ENCODE assay signal across 8 mouse cellular contexts in the genomic region with DNA sequence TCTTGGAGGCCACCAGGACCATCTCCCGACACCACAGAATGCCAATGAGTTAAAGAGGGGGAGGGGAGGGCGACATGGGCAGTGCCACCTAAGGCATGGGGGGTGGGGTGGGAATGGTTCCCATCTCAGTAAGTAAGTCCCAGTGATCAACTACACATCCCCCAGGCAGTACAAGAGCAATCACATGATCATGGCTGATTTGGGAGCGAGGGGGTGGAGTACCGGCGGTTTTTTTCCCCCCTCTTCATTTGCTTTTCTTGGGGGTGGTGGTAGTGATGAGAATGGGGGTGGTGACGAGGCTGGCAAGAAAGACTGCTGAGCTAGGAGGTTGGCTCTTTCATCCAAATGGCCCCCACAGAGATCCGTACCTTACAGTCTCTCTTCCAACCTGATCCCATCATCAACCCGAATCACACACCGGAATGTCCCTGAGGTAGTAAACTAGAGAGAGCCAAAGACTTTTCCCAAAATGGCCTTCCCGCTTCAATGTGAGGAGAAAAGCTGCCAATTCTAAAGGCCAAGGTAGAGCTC. TPM values are rescaled to one million over a fixed set of nuclear protein-coding genes. Genes with fewer than 3 reads are reported as not detected.
DNase-seq lines count a peak whose midpoint lies in the region; ATAC-seq and TF ChIP-seq lines count a peak whose summit lies in the region.

No protein-coding gene starts in this region.

- peak overlapping the region; percentile 97 for H3K4me2 ChIP-seq in kidney, postnatal 0 days (ENCODE audit: low read length)
- peak overlapping the region; percentile 96 for H3K4me2 ChIP-seq in forebrain, embryonic 11.5 days (ENCODE audit: low read depth, low read length, severe bottlenecking)

- ATAC-seq in kidney, postnatal 0 days (replicated peaks; ENCODE audit: low FRiP score, low read depth), result no peak
- ATAC-seq in forebrain, embryonic 11.5 days (replicated peaks; ENCODE audit: low FRiP score), result no peak

- peak overlapping the region; percentile 51; the same call in 1 of the 2 replicates for H3K27ac ChIP-seq in kidney, postnatal 0 days
- no peak overlapping the region for H3K27ac ChIP-seq in forebrain, embryonic 11.5 days (ENCODE audit: low read depth, low read length)
- H3K27ac ChIP-seq in heart, adult 2 months, result no peak overlapping the region

- no peak for TF ChIP-seq CTCF in kidney, postnatal 0 days (IDR thresholded peaks at IDR 0.05; ENCODE audit: low read depth)
- no peak for TF ChIP-seq CTCF in heart, adult 2 months (IDR thresholded peaks at IDR 0.05)

- no peaks in the 10 kb centered on the region for H3K9me3 ChIP-seq in kidney, postnatal 0 days (replicated peaks; ENCODE audit: low read length)
- H3K9me3 ChIP-seq in forebrain, embryonic 11.5 days (ENCODE audit: control insufficient read depth, low read length), result no peaks in the 10 kb centered on the region

- no peak for TF ChIP-seq EP300 in heart, adult 2 months (IDR thresholded peaks at IDR 0.05; ENCODE audit: insufficient read depth, low read depth, low read length)

- no peaks in the 10 kb centered on the region for H3K27me3 ChIP-seq in kidney, postnatal 0 days (ENCODE audit: insufficient read depth, low read length)
- no peaks in the 10 kb centered on the region; the same call in 1 of the 2 replicates for H3K27me3 ChIP-seq in forebrain, embryonic 11.5 days (ENCODE audit: control insufficient read depth, insufficient read depth, low read length)
- peaks cover 8% of the 10 kb centered on the region for H3K27me3 ChIP-seq in heart, adult 2 months (ENCODE audit: control insufficient read depth, insufficient read depth, low read length)

- no peaks in the 10 kb centered on the region for H3K79me2 ChIP-seq in heart, adult 2 months (replicated peaks; ENCODE audit: control insufficient read depth, insufficient read depth, low read length)

- no peak for TF ChIP-seq POLR2A in heart, adult 2 months (IDR thresholded peaks at IDR 0.05; ENCODE audit: insufficient read depth, low read depth, low read length)

- WGBS in kidney, postnatal 0 days, result 9% methylated on average over 10 of the region's 10 CpGs
- 8% methylated on average over 10 of the region's 10 CpGs for WGBS in forebrain, embryonic 11.5 days
- WGBS in heart, adult 2 months, result 58% methylated on average over 10 of the region's 10 CpGs

- H3K4me3 ChIP-seq in kidney, postnatal 0 days (replicated peaks; ENCODE audit: low read depth, low read length), result peak overlapping the region; percentile 59
- H3K4me3 ChIP-seq in forebrain, embryonic 11.5 days (ENCODE audit: low read depth, low read length), result peak overlapping the region; percentile 62
- H3K4me3 ChIP-seq in heart, adult 2 months, result no peak overlapping the region

- H3K9ac ChIP-seq in kidney, postnatal 0 days (ENCODE audit: low read depth, low read length), result peak overlapping the region; percentile 70
- peak overlapping the region; percentile 81 for H3K9ac ChIP-seq in forebrain, embryonic 11.5 days (ENCODE audit: low read length)
- no peak overlapping the region for H3K9ac ChIP-seq in heart, adult 2 months (ENCODE audit: low read depth, low read length)

- no peaks in the 10 kb centered on the region for H3K36me3 ChIP-seq in kidney, postnatal 0 days (ENCODE audit: insufficient read depth, low read length)
- no peaks in the 10 kb centered on the region for H3K36me3 ChIP-seq in forebrain, embryonic 11.5 days (ENCODE audit: control insufficient read depth, insufficient read depth, low read length)
- H3K36me3 ChIP-seq in heart, adult 2 months (ENCODE audit: control insufficient read depth, insufficient read depth, low read length), result no peaks in the 10 kb centered on the region

- intact Hi-C loops in left cerebral cortex, postnatal 36 days (cut with DNase I), result loop anchor here (5.0 to 10.0 kb wide), 2 partner anchors 38 to 75 kb away; no protein-coding TSS in a partner anchor
- intact Hi-C loops in heart, adult 2 months (cut with DNase I), result no loop called here

- peaks cover 12% of the 10 kb centered on the region; the same call in 1 of the 2 replicates for H3K4me1 ChIP-seq in kidney, postnatal 0 days (replicated peaks; ENCODE audit: insufficient read depth, low read length)
- H3K4me1 ChIP-seq in forebrain, embryonic 11.5 days (replicated peaks; ENCODE audit: control insufficient read depth, insufficient read depth, low read length), result peaks cover 9% of the 10 kb centered on the region
- no peaks in the 10 kb centered on the region for H3K4me1 ChIP-seq in heart, adult 2 months (ENCODE audit: control insufficient read depth, insufficient read depth, low read length)

- no peak for DNase-seq in kidney, postnatal 0 days (ENCODE audit: low spot score)
- no peak for DNase-seq in kidney, adult 8-10 months
- DNase-seq in forebrain, embryonic 11.5 days (ENCODE audit: low spot score), result no peak
- peak; percentile 67 to 70 for DNase-seq in left cerebral cortex, postnatal 36 days (ENCODE audit: low spot score in 2 of 2)
- peak; percentile 61 for DNase-seq in right cerebral cortex, adult 18-20 months
- DNase-seq in thymus, postnatal 10 days (ENCODE audit: low spot score in 2 of 2), result no peak
- no peak for DNase-seq in spleen, adult 12 weeks (ENCODE audit: low spot score)
- DNase-seq in heart, adult 2 months, result no peak

RNA-seq across cellular contexts. Expression of a gene that starts 51.8 kb away (rescaled TPM):
- 27.7 and 30.7 TPM in 2 replicates for polyA plus RNA-seq in kidney, postnatal 0 days (2015; fragmentation: Nextera tagmentation; extraction: Ambion mirVana)
- 46.4 and 50.5 TPM in 2 replicates for polyA plus RNA-seq in forebrain, embryonic 11.5 days (2014; fragmentation: Nextera tagmentation; extraction: Ambion mirVana)
- 100 to 1,000 TPM; 439 to 452 TPM for total RNA-seq in left cerebral cortex, postnatal 36 days (2021)
- 10 to 100 TPM; 23.4 to 32.2 TPM for total RNA-seq in heart, adult 2 months (2021)
- polyA plus RNA-seq in heart, adult 2 months (2012; rRNA removed), result 26.6 and 37.5 TPM in 2 replicates

Comparison
In these comparisons a context has a peak if more than half of its experiments do, and no peak if none do; other contexts are left out.
1. DNase-seq: peak in left cerebral cortex, postnatal 36 days (2 of 2) and right cerebral cortex, adult 18-20 months (single experiment); none in kidney, postnatal 0 days (single experiment), kidney, adult 8-10 months (0 of 2), forebrain, embryonic 11.5 days (single experiment), thymus, postnatal 10 days (0 of 2), spleen, adult 12 weeks (single experiment) and heart, adult 2 months (0 of 2).